Mouse (Mus musculus) embryonic fibroblast, embryonic 13.5 days (primary cell): ENCODE measurements at regions not wholly inside any gene's neighbourhood (a gene's known extent, or its start where the extent isn't known, plus 50 kb on each side); places are given as distances from the start of the nearest gene placed in this dataset.

Experiments
- CTCF ChIP-seq: IDR thresholded peaks from 2 replicates; pipeline ENCODE4 v1.5.1; 2011; ENCODE audit warnings: mild to moderate bottlenecking, control low read depth, low read length, moderate library complexity, borderline replicate concordance; ENCODE audit not compliant: insufficient read depth
- POLR2A ChIP-seq: IDR thresholded peaks from 2 replicates; pipeline ENCODE4 v1.6.1; 2011; ENCODE audit warnings: low read depth, mild to moderate bottlenecking, control low read depth, low read length, moderate library complexity

DNA sequence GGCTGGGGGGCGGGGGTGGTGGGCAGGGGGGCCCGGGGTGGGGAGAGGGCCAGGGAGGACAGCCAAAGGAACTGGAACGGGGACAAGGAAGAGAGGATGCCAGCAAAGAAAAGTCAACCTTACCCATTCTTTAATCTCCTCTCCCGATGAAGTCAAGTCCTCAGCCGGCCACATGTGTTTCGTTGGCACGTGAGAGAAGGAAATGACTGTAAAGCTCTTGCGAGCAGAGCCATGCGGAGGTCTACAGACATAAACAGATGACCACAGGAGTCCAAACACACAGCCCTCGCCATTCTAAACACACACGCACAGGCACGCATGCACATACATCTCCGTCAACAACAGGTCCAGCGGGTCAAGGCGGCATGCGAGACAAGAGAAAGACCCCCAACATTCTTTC lies 68.5 kb upstream of the Tbx3 start:
- no peak for TF ChIP-seq POLR2A
- no peak for TF ChIP-seq CTCF
